Mouse (Mus musculus): ENCODE measurements around the gene Cebpe. TPM values are rescaled to one million over a fixed set of nuclear protein-coding genes. Genes with fewer than 3 reads are reported as not detected.
A peak's percentile ranks its signal among the peaks of the same experiment; 100 is the strongest.

The Cebpe gene
- polyA plus RNA-seq, 1 experiment from 2014 or later: not detected

DNA sequence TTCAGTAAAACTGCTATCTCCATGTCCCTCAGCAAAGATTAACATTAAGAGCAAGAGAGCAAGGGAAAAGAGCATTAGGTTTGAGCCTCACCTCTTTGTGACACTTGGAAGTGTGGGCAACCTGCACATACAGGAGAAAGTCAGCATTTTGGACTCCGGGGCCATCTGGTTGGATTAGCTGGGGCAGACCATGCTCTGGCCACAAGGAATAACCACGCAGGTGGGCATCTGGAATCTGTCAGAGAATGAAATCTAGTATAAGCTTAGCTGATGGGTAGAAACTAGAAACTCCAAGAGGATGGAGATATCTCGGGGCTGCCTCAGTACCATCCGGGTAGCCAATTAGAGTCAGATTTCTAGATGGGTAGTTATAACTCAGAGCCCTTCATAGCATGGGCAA lies 15.2 kb downstream of the Cebpe start:
- Histone ChIP-seq H3K4me2 (ENCODE audit: low read length) (no peak overlapping the region), H3K27me3 (ENCODE audit: control insufficient read depth, insufficient read depth, low read length) (no peaks in the 10 kb centered on the region), H3K9me3 (ENCODE audit: control insufficient read depth, low read length) (no peaks in the 10 kb centered on the region), H3K4me3 (ENCODE audit: control insufficient read depth in 1 of 2, insufficient read depth in 1 of 2, low read depth in 1 of 2, low read length in 2 of 2) (no peak overlapping the region), H3K27ac (replicated peaks in 1 of 2; ENCODE audit: control insufficient read depth in 1 of 2, insufficient read depth in 1 of 2, low read depth in 2 of 2, low read length in 2 of 2) (no peak overlapping the region), H3K36me3 (ENCODE audit: control insufficient read depth, insufficient read depth, low read length) (peaks cover 16% of the 10 kb centered on the region), H3K4me1 (ENCODE audit: control insufficient read depth in 2 of 2, insufficient read depth in 2 of 2, low read length in 2 of 2) (peaks cover 0 to 8% of the 10 kb centered on the region in 2 experiments; a peak in 2 of 4 replicates), H3K9ac (ENCODE audit: low read length) (no peak overlapping the region)
- no peak for ATAC-seq (ENCODE audit: insufficient number of reproducible peaks, insufficient read depth, low FRiP score, low read depth)
- WGBS: 67% methylated on average over 4 of the region's 4 CpGs

DNA sequence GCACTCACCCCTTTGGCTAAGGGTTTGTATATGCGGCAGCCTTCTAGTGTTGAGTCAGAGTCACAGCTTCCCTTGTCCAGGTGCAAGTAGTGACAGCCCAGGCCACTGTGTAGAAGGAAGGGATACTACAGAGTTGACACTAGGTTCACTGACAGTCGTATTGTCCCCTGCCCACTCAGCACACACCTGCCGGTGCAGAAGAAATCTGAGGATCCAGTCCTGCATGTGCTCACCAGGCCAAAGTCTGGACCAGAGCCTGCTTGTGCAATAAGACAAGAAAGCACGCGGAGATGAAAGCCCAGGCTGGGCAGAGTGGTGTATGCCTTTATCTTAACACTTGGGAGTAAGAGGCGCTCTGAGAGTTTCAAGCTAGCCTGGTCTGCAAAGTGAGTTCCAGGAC lies 16.9 kb downstream of the Cebpe start:
- WGBS: 50% methylated on average over 6 of the region's 6 CpGs
- Histone ChIP-seq H3K4me1 (ENCODE audit: control insufficient read depth in 2 of 2, insufficient read depth in 2 of 2, low read length in 2 of 2) (no peaks in the 10 kb centered on the region), H3K36me3 (ENCODE audit: control insufficient read depth, insufficient read depth, low read length) (peaks cover 27% of the 10 kb centered on the region), H3K9me3 (ENCODE audit: control insufficient read depth, low read length) (no peaks in the 10 kb centered on the region), H3K27me3 (ENCODE audit: control insufficient read depth, insufficient read depth, low read length) (no peaks in the 10 kb centered on the region), H3K27ac (replicated peaks in 1 of 2; ENCODE audit: control insufficient read depth in 1 of 2, insufficient read depth in 1 of 2, low read depth in 2 of 2, low read length in 2 of 2) (no peak overlapping the region), H3K4me2 (ENCODE audit: low read length) (no peak overlapping the region), H3K4me3 (ENCODE audit: control insufficient read depth in 1 of 2, insufficient read depth in 1 of 2, low read depth in 1 of 2, low read length in 2 of 2) (no peak overlapping the region), H3K9ac (ENCODE audit: low read length) (no peak overlapping the region)
- no peak for ATAC-seq (ENCODE audit: insufficient number of reproducible peaks, insufficient read depth, low FRiP score, low read depth)

GRCm38 (mm10) chr14:54687251-54687650 lies 24.7 kb downstream of the Cebpe start:
- H3K4me1 ChIP-seq (ENCODE audit: control insufficient read depth in 2 of 2, insufficient read depth in 2 of 2, low read length in 2 of 2): peaks cover 0 to 16% of the 10 kb centered on the region in 2 experiments; a peak in 2 of 4 replicates
- WGBS: 6% methylated on average over 8 of the region's 8 CpGs
- peak overlapping the region; percentile 82 to 90 for H3K4me3 ChIP-seq (ENCODE audit: control insufficient read depth in 1 of 2, insufficient read depth in 1 of 2, low read depth in 1 of 2, low read length in 2 of 2)
- no peaks in the 10 kb centered on the region for H3K27me3 ChIP-seq (ENCODE audit: control insufficient read depth, insufficient read depth, low read length)
- H3K27ac ChIP-seq (replicated peaks in 1 of 2; ENCODE audit: control insufficient read depth in 1 of 2, insufficient read depth in 1 of 2, low read depth in 2 of 2, low read length in 2 of 2): peak overlapping the region; percentile 96 to 97
- H3K9ac ChIP-seq (ENCODE audit: low read length): peak overlapping the region; percentile 99
- H3K9me3 ChIP-seq (ENCODE audit: control insufficient read depth, low read length): no peaks in the 10 kb centered on the region
- no peak for ATAC-seq (ENCODE audit: insufficient number of reproducible peaks, insufficient read depth, low FRiP score, low read depth)
- peaks cover 50% of the 10 kb centered on the region for H3K36me3 ChIP-seq (ENCODE audit: control insufficient read depth, insufficient read depth, low read length)
- H3K4me2 ChIP-seq (ENCODE audit: low read length): peak overlapping the region; percentile 89

DNA sequence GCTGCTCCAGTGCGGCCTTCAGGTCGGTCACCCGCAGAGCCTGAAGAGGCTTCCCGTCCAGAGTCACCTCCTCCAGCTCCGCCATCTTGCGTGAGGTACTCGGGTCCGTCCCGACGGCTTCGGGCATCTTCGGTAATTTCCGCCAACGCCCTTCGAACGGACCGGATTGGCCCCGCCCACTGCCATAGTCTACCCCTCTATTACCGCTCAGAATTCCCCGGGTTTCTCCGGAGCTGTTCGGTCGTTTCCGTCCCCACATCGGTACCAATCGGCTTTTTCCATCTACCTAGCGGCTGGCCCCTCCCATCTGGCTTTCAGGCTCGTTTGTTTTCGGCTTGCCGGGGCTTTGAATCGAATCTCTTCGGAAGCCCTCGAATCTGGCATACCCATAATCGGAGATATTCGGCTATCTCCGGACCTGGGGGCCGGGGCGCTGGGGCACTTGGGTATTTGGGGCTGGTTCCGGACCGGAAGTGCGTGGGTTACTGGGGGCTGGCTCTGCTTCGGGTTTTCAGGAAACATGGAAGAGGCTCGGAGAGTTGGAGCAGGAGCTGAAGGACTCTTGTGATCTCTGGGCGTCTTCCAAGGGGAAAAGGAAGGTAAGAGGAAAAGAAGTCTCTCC lies 25.3 kb downstream of the Cebpe start, which contains the start of gene Acin1:
TSS of gene Acin1 (minus strand) at position 410 of the 622 bp plus-strand sequence.
- Histone ChIP-seq H3K4me1 (ENCODE audit: control insufficient read depth in 2 of 2, insufficient read depth in 2 of 2, low read length in 2 of 2) (peaks cover 0 to 16% of the 10 kb centered on the region in 2 experiments; a peak in 2 of 4 replicates), H3K9ac (ENCODE audit: low read length) (peak within 1 kb of the TSS; percentile 99), H3K4me3 (ENCODE audit: control insufficient read depth in 1 of 2, insufficient read depth in 1 of 2, low read depth in 1 of 2, low read length in 2 of 2) (peak within 1 kb of the TSS; percentile 82 to 90), H3K36me3 (ENCODE audit: control insufficient read depth, insufficient read depth, low read length) (peaks cover 57% of the 10 kb centered on the region), H3K27ac (replicated peaks in 1 of 2; ENCODE audit: control insufficient read depth in 1 of 2, insufficient read depth in 1 of 2, low read depth in 2 of 2, low read length in 2 of 2) (peak within 1 kb of the TSS; percentile 96 to 97), H3K4me2 (ENCODE audit: low read length) (peak within 1 kb of the TSS; percentile 89), H3K27me3 (ENCODE audit: control insufficient read depth, insufficient read depth, low read length) (no peaks in the 10 kb centered on the region), H3K9me3 (ENCODE audit: control insufficient read depth, low read length) (no peaks in the 10 kb centered on the region)
- ATAC-seq (ENCODE audit: insufficient number of reproducible peaks, insufficient read depth, low FRiP score, low read depth): peak; percentile 97
- under 1% methylated on average over 44 of the region's 44 CpGs for WGBS

GRCm38 (mm10) chr14:54686063-54686521 lies 25.9 kb downstream of the Cebpe start, which contains the start of gene 1700123O20Rik:
Gene 1700123O20Rik (plus strand): TSS chr14:54686216.
- Histone ChIP-seq H3K9ac (ENCODE audit: low read length) (peak within 1 kb of the TSS; percentile 99), H3K4me3 (ENCODE audit: control insufficient read depth in 1 of 2, insufficient read depth in 1 of 2, low read depth in 1 of 2, low read length in 2 of 2) (peak within 1 kb of the TSS; percentile 82 to 90), H3K27ac (replicated peaks in 1 of 2; ENCODE audit: control insufficient read depth in 1 of 2, insufficient read depth in 1 of 2, low read depth in 2 of 2, low read length in 2 of 2) (peak within 1 kb of the TSS; percentile 96 to 97), H3K9me3 (ENCODE audit: control insufficient read depth, low read length) (no peaks in the 10 kb centered on the region), H3K36me3 (ENCODE audit: control insufficient read depth, insufficient read depth, low read length) (peaks cover 56% of the 10 kb centered on the region), H3K27me3 (ENCODE audit: control insufficient read depth, insufficient read depth, low read length) (no peaks in the 10 kb centered on the region), H3K4me1 (ENCODE audit: control insufficient read depth in 2 of 2, insufficient read depth in 2 of 2, low read length in 2 of 2) (peaks cover 0 to 16% of the 10 kb centered on the region in 2 experiments; a peak in 2 of 4 replicates), H3K4me2 (ENCODE audit: low read length) (peak within 1 kb of the TSS; percentile 89)
- under 1% methylated on average over 41 of the region's 41 CpGs for WGBS
- peak; percentile 76 for ATAC-seq (ENCODE audit: insufficient number of reproducible peaks, insufficient read depth, low FRiP score, low read depth)

DNA sequence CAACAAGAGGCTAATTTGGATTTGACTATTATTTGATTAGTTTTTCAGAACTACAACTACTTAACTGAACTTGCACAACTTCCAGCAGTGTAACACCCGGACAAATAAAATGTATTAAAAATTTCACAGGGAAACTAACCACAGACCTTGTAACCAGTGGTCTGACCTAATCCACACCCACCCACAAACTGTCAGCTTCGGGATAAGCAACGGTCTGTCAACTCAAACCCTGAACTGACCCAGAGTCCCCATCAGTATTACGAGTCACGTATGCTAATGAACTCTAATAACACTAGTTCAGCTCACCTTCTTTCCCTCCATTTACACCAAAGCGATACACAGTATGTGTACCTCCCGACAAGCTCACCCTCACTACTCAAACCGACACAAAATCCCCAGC lies 26.5 kb downstream of the Cebpe start:
- Histone ChIP-seq H3K27ac (replicated peaks in 1 of 2; ENCODE audit: control insufficient read depth in 1 of 2, insufficient read depth in 1 of 2, low read depth in 2 of 2, low read length in 2 of 2) (peak overlapping the region; percentile 3 to 97; a peak in 2 of 4 replicates), H3K4me2 (ENCODE audit: low read length) (peak overlapping the region; percentile 86), H3K36me3 (ENCODE audit: control insufficient read depth, insufficient read depth, low read length) (peaks cover 54% of the 10 kb centered on the region), H3K27me3 (ENCODE audit: control insufficient read depth, insufficient read depth, low read length) (no peaks in the 10 kb centered on the region), H3K9me3 (ENCODE audit: control insufficient read depth, low read length) (no peaks in the 10 kb centered on the region), H3K4me3 (ENCODE audit: control insufficient read depth in 1 of 2, insufficient read depth in 1 of 2, low read depth in 1 of 2, low read length in 2 of 2) (peak overlapping the region; percentile 82 to 90), H3K9ac (ENCODE audit: low read length) (peak overlapping the region; percentile 99), H3K4me1 (ENCODE audit: control insufficient read depth in 2 of 2, insufficient read depth in 2 of 2, low read length in 2 of 2) (peaks cover 0 to 16% of the 10 kb centered on the region in 2 experiments; a peak in 2 of 4 replicates)
- 11% methylated on average over 8 of the region's 8 CpGs for WGBS
- ATAC-seq (ENCODE audit: insufficient number of reproducible peaks, insufficient read depth, low FRiP score, low read depth): no peak

- no peaks in the 10 kb centered on the region for H3K27me3 ChIP-seq (ENCODE audit: control insufficient read depth, insufficient read depth, low read length)
- peaks cover 60% of the 10 kb centered on the region for H3K36me3 ChIP-seq (ENCODE audit: control insufficient read depth, insufficient read depth, low read length)
- 86% methylated on average over 3 of the region's 3 CpGs for WGBS
- H3K9ac ChIP-seq (ENCODE audit: low read length): no peak overlapping the region
- no peak for ATAC-seq (ENCODE audit: insufficient number of reproducible peaks, insufficient read depth, low FRiP score, low read depth)
- no peak overlapping the region for H3K27ac ChIP-seq (replicated peaks in 1 of 2; ENCODE audit: control insufficient read depth in 1 of 2, insufficient read depth in 1 of 2, low read depth in 2 of 2, low read length in 2 of 2)
- H3K4me1 ChIP-seq (ENCODE audit: control insufficient read depth in 2 of 2, insufficient read depth in 2 of 2, low read length in 2 of 2): peaks cover 0 to 8% of the 10 kb centered on the region in 2 experiments; a peak in 2 of 4 replicates
- no peak overlapping the region for H3K4me3 ChIP-seq (ENCODE audit: control insufficient read depth in 1 of 2, insufficient read depth in 1 of 2, low read depth in 1 of 2, low read length in 2 of 2)
- H3K4me2 ChIP-seq (ENCODE audit: low read length): no peak overlapping the region
- H3K9me3 ChIP-seq (ENCODE audit: control insufficient read depth, low read length): no peaks in the 10 kb centered on the region
Measured at GRCm38 (mm10) chr14:54682396-54682795, 29.6 kb downstream of the Cebpe start.
